Mouse (Mus musculus): ENCODE measurements around the gene Dut.
A peak's percentile ranks its signal among the peaks of the same experiment; 100 is the strongest.

Gene Dut

GRCm38 (mm10) chr2:125247108-125247961 is at the start of gene Dut:
TSS of gene Dut (plus strand) at chr2:125247190.
- peak; percentile 90 for DNase-seq (ENCODE audit: low read depth, low spot score)

- no peak for DNase-seq (ENCODE audit: low read depth, low spot score)
Observed at GRCm38 (mm10) chr2:125208894-125209596, 37.9 kb upstream of the Dut start.

- no peak for DNase-seq (ENCODE audit: low read depth, low spot score)
Observed at GRCm38 (mm10) chr2:125211831-125212510, 35.0 kb upstream of the Dut start.

- DNase-seq (ENCODE audit: low read depth, low spot score): peak; percentile 27
Observed at GRCm38 (mm10) chr2:125214592-125214991, 32.4 kb upstream of the Dut start.

GRCm38 (mm10) chr2:125217286-125217685 is 29.7 kb upstream of the Dut start:
- no peak for DNase-seq (ENCODE audit: low read depth, low spot score)

GRCm38 (mm10) chr2:125218566-125218965 is 28.4 kb upstream of the Dut start:
- no peak for DNase-seq (ENCODE audit: low read depth, low spot score)

GRCm38 (mm10) chr2:125219268-125219667 is 27.7 kb upstream of the Dut start:
- no peak for DNase-seq (ENCODE audit: low read depth, low spot score)

- no peak for DNase-seq (ENCODE audit: low read depth, low spot score)
Observed at GRCm38 (mm10) chr2:125221673-125222072, 25.3 kb upstream of the Dut start.

GRCm38 (mm10) chr2:125228472-125229409 is 18.2 kb upstream of the Dut start:
- DNase-seq (ENCODE audit: low read depth, low spot score): no peak

- no peak for DNase-seq (ENCODE audit: low read depth, low spot score)
Observed at GRCm38 (mm10) chr2:125232183-125232582, 14.8 kb upstream of the Dut start.

- no peak for DNase-seq (ENCODE audit: low read depth, low spot score)
Observed at GRCm38 (mm10) chr2:125233537-125233936, 13.5 kb upstream of the Dut start.

GRCm38 (mm10) chr2:125234049-125234448 is 12.9 kb upstream of the Dut start:
- DNase-seq (ENCODE audit: low read depth, low spot score): no peak

- no peak for DNase-seq (ENCODE audit: low read depth, low spot score)
Observed at GRCm38 (mm10) chr2:125245545-125246285, 1.3 kb upstream of the Dut start.

- DNase-seq (ENCODE audit: low read depth, low spot score): no peak
Observed at GRCm38 (mm10) chr2:125246669-125247068, 321 bp upstream of the Dut start.

GRCm38 (mm10) chr2:125247962-125248235 is 909 bp downstream of the Dut start:
- peak; percentile 18 for DNase-seq (ENCODE audit: low read depth, low spot score)

- DNase-seq (ENCODE audit: low read depth, low spot score): no peak
Observed at GRCm38 (mm10) chr2:125248256-125248655, 1.3 kb downstream of the Dut start.

- no peak for DNase-seq (ENCODE audit: low read depth, low spot score)
Observed at GRCm38 (mm10) chr2:125249339-125249738, 2.3 kb downstream of the Dut start.

- no peak for DNase-seq (ENCODE audit: low read depth, low spot score)
Observed at GRCm38 (mm10) chr2:125249874-125250273, 2.9 kb downstream of the Dut start.

- DNase-seq (ENCODE audit: low read depth, low spot score): no peak
Observed at GRCm38 (mm10) chr2:125251781-125252180, 4.8 kb downstream of the Dut start.

- DNase-seq (ENCODE audit: low read depth, low spot score): no peak
Observed at GRCm38 (mm10) chr2:125252275-125252674, 5.3 kb downstream of the Dut start.

- no peak for DNase-seq (ENCODE audit: low read depth, low spot score)
Observed at GRCm38 (mm10) chr2:125253699-125254098, 6.7 kb downstream of the Dut start.
